Mouse (Mus musculus): Measurements from ENCODE around the gene Btn1a1. TPM values are rescaled to one million over a fixed set of nuclear protein-coding genes. Genes with fewer than 3 reads are reported as not detected.

Btn1a1 gene
- total RNA-seq, 2 experiments from 2014 or later: not detected

- intact Hi-C loops (cut with DNase I): no loop called here
- DNase-seq: peak; percentile 65 to 74
Observed at GRCm38 (mm10) chr13:23488400-23489322, 23.0 kb upstream of the Btn1a1 start, which contains the start of gene Btn2a2. Gene Btn2a2, minus strand, starts transcription at chr13:23488857.

- DNase-seq: no peak
- intact Hi-C loops (cut with DNase I): no loop called here
Observed at GRCm38 (mm10) chr13:23485271-23485670, 19.6 kb upstream of the Btn1a1 start.

- intact Hi-C loops (cut with DNase I): no loop called here
- no peak for DNase-seq
Observed at GRCm38 (mm10) chr13:23483153-23483552, 17.5 kb upstream of the Btn1a1 start.

- peak; percentile 54 for DNase-seq
Observed at GRCm38 (mm10) chr13:23475658-23476057, 10.0 kb upstream of the Btn1a1 start.

GRCm38 (mm10) chr13:23466911-23467310, 1.2 kb upstream of the Btn1a1 start:
- DNase-seq: peak; percentile 66 to 74
- intact Hi-C loops (cut with DNase I): no loop called here

More at GRCm38 (mm10) chr13:23475658-23476057, 10.0 kb upstream of the Btn1a1 start:
- intact Hi-C loops (cut with DNase I): no loop called here

- no peak for DNase-seq
- intact Hi-C loops (cut with DNase I): no loop called here
Observed at GRCm38 (mm10) chr13:23466306-23466705, 605 bp upstream of the Btn1a1 start.

GRCm38 (mm10) chr13:23464841-23465366, 797 bp downstream of the Btn1a1 start:
- DNase-seq: peak in 1 of 2 experiments; percentile 11
- intact Hi-C loops (cut with DNase I): no loop called here

GRCm38 (mm10) chr13:23464224-23464637, 1.5 kb downstream of the Btn1a1 start:
- intact Hi-C loops (cut with DNase I): no loop called here
- peak; percentile 33 to 36 for DNase-seq

- intact Hi-C loops (cut with DNase I): no loop called here
- DNase-seq: peak; percentile 72 to 77
Observed at GRCm38 (mm10) chr13:23463381-23464223, 2.1 kb downstream of the Btn1a1 start.

- intact Hi-C loops (cut with DNase I): no loop called here
- DNase-seq: no peak
Observed at GRCm38 (mm10) chr13:23462669-23463068, 3.0 kb downstream of the Btn1a1 start.

GRCm38 (mm10) chr13:23462063-23462462, 3.6 kb downstream of the Btn1a1 start:
- intact Hi-C loops (cut with DNase I): no loop called here
- DNase-seq: no peak

GRCm38 (mm10) chr13:23459264-23459846, 6.3 kb downstream of the Btn1a1 start:
- no peak for DNase-seq
- intact Hi-C loops (cut with DNase I): no loop called here

- DNase-seq: peak in 1 of 2 experiments; percentile 18
- intact Hi-C loops (cut with DNase I): no loop called here
Observed at GRCm38 (mm10) chr13:23453926-23454325, 11.8 kb downstream of the Btn1a1 start.

GRCm38 (mm10) chr13:23453362-23453862, 12.3 kb downstream of the Btn1a1 start:
- intact Hi-C loops (cut with DNase I): no loop called here
- DNase-seq: peak; percentile 86 to 87

- intact Hi-C loops (cut with DNase I): loop anchor here (1.0 kb wide), 1 partner anchor 67 kb away; no protein-coding TSS in a partner anchor
- peak; percentile 84 to 89 for DNase-seq
Observed at GRCm38 (mm10) chr13:23450398-23450797, 15.3 kb downstream of the Btn1a1 start.

GRCm38 (mm10) chr13:23449235-23450095, 16.2 kb downstream of the Btn1a1 start:
- DNase-seq: peak; percentile 64 to 69
- intact Hi-C loops (cut with DNase I): loop anchor here (1.0 to 2.0 kb wide), 2 partner anchors 17 to 68 kb away; no protein-coding TSS in a partner anchor

GRCm38 (mm10) chr13:23448758-23449157, 16.9 kb downstream of the Btn1a1 start:
- intact Hi-C loops (cut with DNase I): loop anchor here (2.0 kb wide), 1 partner anchor 16 kb away; no protein-coding TSS in a partner anchor
- DNase-seq: no peak

GRCm38 (mm10) chr13:23446498-23446952, 19.2 kb downstream of the Btn1a1 start:
- intact Hi-C loops (cut with DNase I): loop anchor here (1.0 to 2.0 kb wide), 2 partner anchors 8 to 72 kb away; no protein-coding TSS in a partner anchor

More at GRCm38 (mm10) chr13:23446498-23446952, 19.2 kb downstream of the Btn1a1 start:
- DNase-seq: peak; percentile 89

All from heart, postnatal 10 days (tissue).